Mouse (Mus musculus) monocyte, adult 5-6 weeks (primary cell): ENCODE measurements around the gene Tdp1. TPM values are rescaled to one million over a fixed set of nuclear protein-coding genes. Genes with fewer than 3 reads are reported as not detected.

Experiments
- ATAC-seq: fragments of 153-309, 156-312 bp; replicated peaks from 2 replicates; pipeline ENCODE4 v1.8.0; 2017; ENCODE audit warnings: mild to moderate bottlenecking; ENCODE audit not compliant: low TSS enrichment, insufficient number of reproducible peaks, severe bottlenecking, poor library complexity, low FRiP score
- total RNA-seq: library from RNA; stranded (forward); fragments of 200-1000, 200-491, 200-594 nt; gene quantifications from 3 replicates; pipeline ENCODE4 v1.2.3, GENCODE M21; 2017

Tdp1 gene
- total RNA-seq, 1 experiment from 2014 or later, result 3.5 TPM

DNA sequence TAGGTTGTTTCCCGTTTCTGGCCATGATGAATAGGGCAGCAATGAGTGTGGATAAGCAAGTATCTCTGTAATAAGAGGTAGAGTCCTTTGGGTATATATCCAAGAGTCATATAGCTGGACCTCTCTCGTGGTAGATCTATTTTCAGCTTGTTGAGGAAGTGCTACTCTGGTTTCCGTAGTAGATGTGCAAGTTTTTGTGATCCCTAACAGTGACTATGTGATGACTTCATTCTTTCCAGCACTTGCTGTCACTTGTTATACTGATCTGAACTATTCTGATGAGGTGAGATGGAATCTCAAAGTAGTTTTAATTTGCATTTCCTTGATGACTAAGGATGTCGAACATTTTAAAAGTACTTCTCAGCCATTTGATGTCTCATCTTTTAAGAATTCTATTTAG, 95.2 kb downstream of the Tdp1 start:
- no peak for ATAC-seq

DNA sequence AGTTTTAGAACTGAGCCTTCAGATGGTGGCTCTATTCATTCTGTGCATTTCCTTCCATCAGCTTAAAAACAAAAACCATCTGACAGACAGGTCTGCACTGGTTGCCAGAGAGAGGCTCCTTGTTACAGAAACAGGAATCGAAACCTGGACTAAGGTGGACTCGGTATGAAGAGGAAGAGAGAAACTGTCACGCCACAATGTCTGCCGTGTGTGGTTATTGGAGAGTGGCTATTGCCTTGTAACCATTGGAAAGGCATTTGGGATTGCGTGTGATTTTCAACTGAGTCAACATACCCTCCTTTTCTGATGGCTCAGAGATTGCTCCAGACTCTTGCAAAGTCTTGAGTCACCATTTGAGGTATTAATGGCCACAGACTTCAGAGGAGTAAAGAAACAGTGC, 102.5 kb downstream of the Tdp1 start:
- ATAC-seq, result peak; percentile 68

DNA sequence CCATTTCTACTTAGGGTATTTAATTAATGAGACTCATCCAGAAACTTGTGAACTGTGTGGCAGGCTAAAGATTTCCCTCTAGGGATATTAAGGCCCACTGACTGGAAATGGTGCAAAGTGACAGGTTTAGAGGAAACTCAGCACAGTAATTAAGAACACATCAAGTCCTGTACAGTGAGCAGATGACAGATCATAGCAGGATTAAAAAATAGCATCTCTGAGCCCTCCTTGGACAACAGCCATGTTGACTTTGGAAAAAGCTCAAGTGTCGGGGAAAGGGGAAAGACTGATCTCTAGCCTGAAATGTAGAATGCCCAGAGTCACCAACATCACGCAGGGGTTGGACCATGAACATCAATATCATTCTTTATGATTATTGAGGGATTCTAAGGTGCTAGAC, 103.8 kb downstream of the Tdp1 start:
- no peak for ATAC-seq

DNA sequence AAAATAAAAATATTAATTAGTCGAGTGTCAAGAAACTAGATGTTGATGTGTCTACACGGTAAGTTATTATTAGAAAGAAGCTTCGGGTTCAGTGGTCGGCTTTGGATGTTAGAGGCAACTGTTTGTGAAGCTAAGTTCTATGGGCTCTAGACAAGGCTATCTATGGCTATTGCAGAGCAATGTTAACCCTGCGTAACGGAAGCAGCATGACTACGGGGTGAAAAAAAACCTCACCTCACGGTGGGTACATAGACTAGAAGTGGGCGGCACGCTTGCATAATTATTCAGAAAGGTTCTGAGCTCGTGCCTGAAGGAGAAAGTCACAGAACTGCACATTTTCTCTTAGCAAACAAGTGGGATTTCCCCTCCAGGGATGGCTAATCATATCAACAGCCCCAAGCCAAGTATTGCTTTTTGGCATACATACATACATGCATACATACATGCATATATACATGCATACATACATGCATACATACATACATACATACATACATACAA, 108.1 kb downstream of the Tdp1 start:
- no peak for ATAC-seq

DNA sequence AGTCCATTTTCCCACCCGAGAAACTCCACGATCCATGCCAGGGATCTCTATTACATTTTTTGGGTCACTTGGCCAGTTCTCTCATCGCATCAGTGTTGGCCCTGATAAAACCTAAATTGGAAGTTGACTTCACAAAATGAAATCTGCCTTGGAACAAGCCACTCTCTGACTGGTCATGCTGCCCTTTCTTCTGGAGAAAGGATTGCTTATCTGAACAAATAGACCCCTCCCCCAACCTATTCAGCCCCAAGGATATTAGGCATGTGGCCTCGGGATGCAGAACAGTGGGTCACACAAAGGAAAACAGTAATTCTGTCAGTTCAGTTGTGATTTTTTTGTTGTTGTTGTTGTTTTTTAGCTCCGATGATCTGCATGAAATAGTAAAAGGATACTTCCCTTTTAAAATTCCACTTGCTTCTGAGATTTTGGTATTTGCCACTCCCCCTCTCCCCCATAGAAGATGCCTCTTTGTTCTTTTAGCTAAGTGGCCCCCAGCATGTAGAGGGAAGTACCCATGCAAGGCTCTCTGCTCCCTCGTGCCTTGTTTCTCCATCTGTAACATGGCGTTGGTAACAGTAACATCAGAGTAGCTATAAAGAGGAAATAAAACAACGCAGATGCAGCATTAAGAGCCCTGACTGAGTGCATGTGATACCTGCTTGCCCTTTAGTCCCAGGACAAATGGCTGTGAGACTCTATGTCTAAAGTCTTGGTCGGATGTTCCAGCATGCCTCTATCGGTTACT, 109.0 kb downstream of the Tdp1 start:
- no peak for ATAC-seq

DNA sequence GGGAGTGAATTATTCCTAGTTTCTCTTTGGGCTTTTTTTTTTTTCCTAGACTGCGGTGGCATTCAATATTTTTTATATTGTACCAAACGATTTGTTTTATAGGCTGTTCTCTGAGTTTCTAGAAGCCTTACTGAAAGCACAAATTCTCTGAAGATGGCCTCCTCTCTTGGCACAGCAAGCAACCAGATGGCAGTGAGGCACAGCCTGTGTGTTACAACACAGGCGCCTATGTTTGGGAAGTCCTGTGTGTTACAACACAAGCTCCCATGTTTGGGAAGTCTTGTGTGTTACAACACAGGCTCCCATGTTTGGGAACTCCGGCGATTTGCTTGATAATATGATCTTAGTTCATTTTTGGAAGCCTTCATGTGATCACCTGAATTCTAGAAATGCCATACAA, 111.6 kb downstream of the Tdp1 start:
- no peak for ATAC-seq

DNA sequence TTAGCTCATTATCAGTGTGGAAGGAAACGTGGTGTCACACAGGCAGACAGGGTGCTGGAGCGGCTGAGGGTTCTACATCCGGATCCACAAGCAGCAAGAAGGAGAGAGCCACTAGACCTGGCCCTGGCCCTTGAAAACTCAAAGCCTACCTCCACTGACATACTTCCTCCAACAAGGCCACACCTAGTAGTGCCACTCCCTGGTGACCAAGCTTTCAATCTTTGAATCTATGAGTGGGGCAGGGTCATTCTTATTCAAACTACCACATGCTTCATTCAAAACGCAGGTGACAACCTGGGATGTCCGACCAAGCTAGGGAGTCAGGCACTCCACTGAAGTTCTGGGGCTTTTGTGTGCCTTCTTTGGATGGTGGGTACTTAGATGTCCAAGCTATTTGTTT, 115.4 kb downstream of the Tdp1 start:
- ATAC-seq, result no peak

DNA sequence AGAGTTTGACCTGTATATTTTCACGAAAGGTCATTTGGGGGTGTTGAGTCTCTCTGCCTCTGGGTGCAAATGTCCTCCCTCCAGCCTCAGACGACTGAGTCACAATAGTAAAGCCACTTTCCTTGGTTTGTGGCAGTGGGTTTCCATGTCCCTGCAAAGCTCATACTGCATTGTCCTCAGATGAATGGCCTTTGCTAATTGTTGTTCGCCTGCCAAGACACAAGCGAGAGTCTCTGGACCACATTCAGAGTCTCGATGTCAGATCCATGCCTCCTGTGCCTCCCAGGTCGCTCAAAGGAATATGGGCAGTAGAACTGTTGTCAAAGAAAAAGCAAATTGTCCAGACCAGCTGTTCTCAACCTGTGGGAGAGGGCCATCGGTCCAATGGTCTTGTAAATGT, 116.1 kb downstream of the Tdp1 start:
- no peak for ATAC-seq

DNA sequence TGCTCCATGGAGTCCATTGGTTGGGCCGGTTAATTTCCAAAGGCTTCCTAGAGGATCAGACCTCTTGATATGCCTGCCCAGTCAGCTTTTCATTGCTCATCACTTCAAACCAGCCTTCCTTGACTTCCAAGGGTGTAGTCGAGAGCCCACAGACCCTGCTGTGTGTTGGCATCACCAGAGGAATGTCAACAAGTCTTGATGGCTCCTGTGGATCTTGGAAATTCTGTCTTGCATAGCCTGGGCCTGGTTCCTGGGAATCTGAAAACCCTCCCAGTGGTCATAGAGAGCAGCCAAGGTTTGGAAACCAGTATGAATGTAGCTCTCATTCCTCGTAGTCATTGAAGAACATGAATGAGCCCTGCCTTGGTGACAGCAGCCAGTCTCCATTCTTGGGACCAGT, 116.9 kb downstream of the Tdp1 start:
- ATAC-seq, result no peak

DNA sequence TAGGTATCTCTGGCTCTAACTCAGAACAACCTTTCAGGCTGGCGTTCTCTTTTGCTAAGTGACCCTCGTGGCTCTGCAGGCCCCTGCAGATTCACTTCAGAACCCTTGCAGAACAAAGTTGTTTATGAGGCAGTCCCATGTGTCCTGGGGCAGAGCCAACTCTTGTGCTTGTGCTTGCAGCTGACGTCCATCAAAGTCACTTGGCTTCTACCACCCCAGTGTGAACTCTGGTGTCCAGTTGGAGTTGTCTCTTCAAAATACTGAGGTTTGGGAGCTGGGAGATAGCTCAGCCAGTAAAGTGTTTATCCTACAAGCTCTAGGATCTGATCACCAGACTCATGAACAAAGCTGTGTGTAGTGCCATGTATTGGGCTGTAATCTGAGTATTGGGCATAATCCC, 117.6 kb downstream of the Tdp1 start:
- ATAC-seq, result no peak

DNA sequence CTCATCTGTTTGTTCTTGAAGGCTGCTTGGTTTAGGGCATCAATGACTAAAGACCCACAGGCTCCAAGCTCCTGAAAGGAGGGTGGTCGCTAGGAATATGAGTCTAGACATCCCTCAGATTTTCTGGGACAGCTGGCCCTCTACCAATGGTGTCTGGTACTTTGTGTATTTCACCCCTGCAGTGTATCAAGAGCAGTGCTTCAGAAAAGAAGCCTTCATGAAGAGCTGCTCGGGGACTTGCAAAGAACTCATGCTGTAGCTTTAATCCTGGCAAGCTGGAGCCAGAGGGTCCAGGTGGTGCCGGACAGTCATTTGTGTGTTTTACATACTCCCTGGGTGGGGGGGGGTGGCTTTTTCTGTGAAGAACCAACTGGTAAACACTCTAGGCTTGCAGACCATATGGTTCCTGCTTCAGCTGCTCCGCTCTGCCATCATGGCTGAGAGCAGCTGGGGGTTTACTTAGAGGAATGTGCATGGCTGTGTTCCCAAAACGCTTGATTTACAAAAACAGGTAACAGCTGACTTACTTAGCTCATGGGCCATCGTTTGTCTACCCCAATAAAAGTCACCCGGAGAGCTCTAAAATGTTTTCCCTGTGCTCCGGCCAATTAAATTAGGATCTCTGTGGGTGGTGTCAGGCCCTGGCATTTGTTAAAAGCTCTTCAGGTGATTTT, 118.7 kb downstream of the Tdp1 start:
- ATAC-seq, result no peak

Other genes with a start within 250 kb of the Tdp1 start
- 0.64 to 6.7 TPM (median 2.5 TPM) in 3 replicates for gene Efcab11, start 78 bp upstream of the Tdp1 start, total RNA-seq
- 0.29 to 0.96 TPM (median 0.49 TPM) in 3 replicates for gene Kcnk13, start 80.0 kb downstream of the Tdp1 start, total RNA-seq
- gene Psmc1, start 225.6 kb downstream of the Tdp1 start, total RNA-seq, result 102 to 197 TPM (median 122 TPM) in 3 replicates